Mouse (Mus musculus): ENCODE measurements at regions not wholly inside any gene's neighbourhood (a gene's known extent, or its start where the extent isn't known, plus 50 kb on each side); places are given as distances from the start of the nearest gene placed in this dataset.

- no peak for TF ChIP-seq CTCF (IDR thresholded peaks at IDR 0.05; ENCODE audit: low read depth, low read length)
- TF ChIP-seq POLR2AphosphoS5 (IDR thresholded peaks at IDR 0.05; ENCODE audit: insufficient replicate concordance, low read depth, low read length) = no peak
- TF ChIP-seq GATA2 (IDR thresholded peaks at IDR 0.05; ENCODE audit: borderline replicate concordance, low read depth, low read length) = no peak
- no peak for TF ChIP-seq TAL1 (conservative IDR thresholded peaks at IDR 0.05; ENCODE audit: low read depth, low read length)
These were observed 681.7 kb downstream of the Gm826 start for GRCm38 (mm10) chr2:159652243-159652642.

All from G1E (cell line).